Mouse (Mus musculus) stomach, postnatal 0 days (tissue): ENCODE data around the gene Gabra1. TPM values are rescaled to one million over a fixed set of nuclear protein-coding genes. Genes with fewer than 3 reads are reported as not detected.

Source experiments
- ATAC-seq: fragments of 200-750 bp; cut with Nextera tagmentation; 2 replicates; pipeline ENCODE4 v1.8.0; 2017; ENCODE audit not compliant: low FRiP score, low TSS enrichment
- DNase-seq: peaks from one replicate; pipeline ENCODE4 v3.0.0-alpha.2; 2016; ENCODE audit warnings: low spot score
- H3K27ac ChIP-seq: fragments of 300-500 bp; sonication (generic); replicated peaks from 2 replicates; pipeline ENCODE4 v1.5.1; 2014; ENCODE audit warnings: mild to moderate bottlenecking, control low read depth
- H3K27me3 ChIP-seq: fragments of 300-500 bp; sonication (generic); 2 replicates; pipeline ENCODE4 v1.6.1; 2014; ENCODE audit warnings: low read length; ENCODE audit not compliant: control insufficient read depth, insufficient read depth
- H3K36me3 ChIP-seq: fragments of 300-500 bp; sonication (generic); 2 replicates; pipeline ENCODE4 v1.6.1; 2014; ENCODE audit warnings: low read length, mixed read lengths; ENCODE audit not compliant: control insufficient read depth, insufficient read depth
- H3K4me1 ChIP-seq: fragments of 300-500 bp; sonication (generic); replicated peaks from 2 replicates; pipeline ENCODE4 v1.6.1; 2014; ENCODE audit warnings: antibody characterized with exemption; ENCODE audit not compliant: control insufficient read depth, insufficient read depth
- H3K4me2 ChIP-seq: fragments of 300-500 bp; sonication (generic); replicated peaks from 2 replicates; pipeline ENCODE4 v1.6.1; 2014; ENCODE audit warnings: low read depth, mild to moderate bottlenecking, control low read depth, moderate library complexity
- H3K4me3 ChIP-seq: fragments of 300-500 bp; sonication (generic); 2 replicates; pipeline ENCODE4 v1.5.1; 2014; ENCODE audit warnings: low read depth, low read length, control low read depth
- H3K9ac ChIP-seq: fragments of 300-500 bp; sonication (generic); 2 replicates; pipeline ENCODE4 v1.6.1; 2014; ENCODE audit warnings: mild to moderate bottlenecking, low read length, control low read depth, mixed read lengths
- H3K9me3 ChIP-seq: fragments of 300-500 bp; sonication (generic); 2 replicates; pipeline ENCODE4 v1.6.1; 2016; ENCODE audit warnings: low read length; ENCODE audit not compliant: control insufficient read depth
- CTCF ChIP-seq: IDR thresholded peaks from 2 replicates; pipeline ENCODE4 v1.5.1; 2016; ENCODE audit warnings: antibody characterized with exemption, low read depth, mild to moderate bottlenecking, moderate library complexity
- EP300 ChIP-seq: optimal IDR thresholded peaks from 2 replicates; pipeline ENCODE3; 2016; ENCODE audit warnings: antibody characterized with exemption
- WGBS: fragments of 180-500 bp; shearing (Covaris S2); extraction: QIAGEN DNeasy Blood & Tissue Kit; methylation state at CpG from one replicate; pipeline ENCODE4 v1.1.7; 2014; 5-methylcytosine and 5-hydroxymethylcytosine counted together
- polyA plus RNA-seq: library from polyadenylated mRNA; unstranded; fragments of >200 nt; fragmentation: Nextera tagmentation; extraction: Ambion mirVana; gene quantifications from 2 replicates; pipeline ENCODE4 v1.2.1, GENCODE M21; 2015

Gabra1 gene
- polyA plus RNA-seq, 1 experiment from 2014 or later: 0.91 TPM

DNA sequence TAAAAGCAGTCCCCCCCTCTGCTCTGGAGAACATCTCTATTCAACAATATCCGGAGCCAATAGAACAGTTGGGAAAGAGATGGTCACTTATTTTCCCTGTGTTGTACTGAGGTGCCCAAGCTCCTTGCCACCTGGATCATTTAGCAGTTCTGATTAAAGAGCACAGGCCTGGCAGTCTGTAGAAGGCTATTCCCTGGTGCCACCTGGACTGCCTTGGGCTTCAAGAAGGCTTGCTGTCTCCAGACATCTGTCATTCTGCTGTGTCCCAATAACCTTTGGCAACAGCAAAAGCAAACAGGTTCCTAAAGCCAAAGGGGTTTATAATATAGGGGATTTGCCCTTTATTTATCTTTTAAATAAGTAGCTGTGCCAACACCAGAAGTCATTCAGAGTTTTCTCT, 65.8 kb downstream of the Gabra1 start:
- DNase-seq (no peak), ATAC-seq (no peak)
- Histone ChIP-seq H3K4me2 (no peak overlapping the region), H3K36me3 (no peaks in the 10 kb centered on the region), H3K27ac (no peak overlapping the region), H3K9me3 (no peaks in the 10 kb centered on the region), H3K4me3 (no peak overlapping the region), H3K4me1 (no peaks in the 10 kb centered on the region), H3K27me3 (no peaks in the 10 kb centered on the region), H3K9ac (no peak overlapping the region)
- WGBS: 97% methylated on average over 1 of the region's 1 CpGs
- no peak for TF ChIP-seq EP300
- TF ChIP-seq CTCF: no peak

DNA sequence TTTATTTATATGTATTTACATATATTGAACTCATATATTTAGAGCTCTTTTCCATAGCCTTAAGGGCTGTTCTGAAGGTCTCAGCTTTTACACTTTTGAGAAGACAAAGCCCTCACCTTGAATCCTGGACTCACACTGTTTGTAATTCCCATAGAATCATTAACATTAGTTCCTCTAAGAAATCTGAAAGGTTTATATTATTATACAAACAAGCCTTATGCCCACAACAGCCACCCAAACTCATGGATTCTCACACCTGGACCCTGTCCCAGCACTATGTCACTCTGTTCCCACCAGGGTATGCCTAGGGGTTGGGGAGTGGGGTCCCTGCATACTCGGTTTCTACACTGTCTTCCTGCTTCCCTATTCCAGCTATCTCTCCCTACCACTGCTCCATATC, 72.7 kb downstream of the Gabra1 start:
- Histone ChIP-seq H3K9ac (no peak overlapping the region), H3K36me3 (no peaks in the 10 kb centered on the region), H3K4me3 (no peak overlapping the region), H3K4me2 (no peak overlapping the region), H3K27me3 (no peaks in the 10 kb centered on the region), H3K9me3 (no peaks in the 10 kb centered on the region), H3K4me1 (no peaks in the 10 kb centered on the region), H3K27ac (no peak overlapping the region)
- no peak for TF ChIP-seq CTCF
- no peak for TF ChIP-seq EP300
- ATAC-seq: no peak
- DNase-seq: no peak
- 54% methylated on average over 1 of the region's 1 CpGs for WGBS

DNA sequence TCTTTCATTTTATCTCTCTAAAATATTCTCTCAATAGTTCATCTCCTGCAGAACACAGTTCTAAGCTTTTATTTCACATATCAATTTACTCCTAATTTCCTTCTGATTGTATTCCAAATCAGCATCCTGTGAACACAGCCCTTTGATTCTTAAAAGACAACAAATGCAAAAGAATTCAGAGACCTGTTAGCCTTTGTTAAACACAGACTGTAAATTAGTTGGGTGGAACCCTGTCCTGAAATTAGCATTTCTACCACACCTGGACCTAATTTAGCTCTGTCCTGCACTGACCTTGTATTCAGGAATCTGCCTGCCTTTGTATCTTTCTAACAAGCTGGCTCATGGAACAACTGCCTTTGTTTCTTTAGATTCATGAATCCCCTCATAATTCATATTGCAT, 73.1 kb downstream of the Gabra1 start:
- TF ChIP-seq EP300: no peak
- no peak for TF ChIP-seq CTCF
- DNase-seq: no peak
- H3K36me3 ChIP-seq: no peaks in the 10 kb centered on the region

DNA sequence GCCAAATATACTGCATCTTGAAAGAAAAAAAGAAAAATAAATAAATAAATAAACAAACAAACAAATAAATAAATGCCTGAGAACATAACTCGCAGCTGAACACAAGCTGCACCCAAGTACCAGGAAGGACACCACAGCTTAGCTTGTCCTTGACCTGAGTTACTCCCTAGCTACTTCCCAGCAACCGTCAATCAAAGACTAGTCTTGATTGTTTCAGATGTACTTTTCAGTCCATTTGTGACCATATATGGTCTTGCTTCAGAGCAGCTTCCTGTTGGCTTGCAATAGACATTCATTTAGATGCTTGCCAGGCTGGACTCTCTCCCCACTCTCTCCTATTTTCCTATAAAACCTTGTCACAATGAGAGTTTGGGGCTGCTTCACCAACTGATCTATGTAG, 87.2 kb downstream of the Gabra1 start:
- DNase-seq (no peak), ATAC-seq (no peak)
- Histone ChIP-seq H3K27me3 (no peaks in the 10 kb centered on the region), H3K9ac (no peak overlapping the region), H3K27ac (no peak overlapping the region), H3K9me3 (no peaks in the 10 kb centered on the region), H3K4me2 (no peak overlapping the region), H3K4me1 (no peaks in the 10 kb centered on the region), H3K4me3 (no peak overlapping the region), H3K36me3 (no peaks in the 10 kb centered on the region)
- no peak for TF ChIP-seq CTCF
- no peak for TF ChIP-seq EP300
- whole genome bisulfite sequencing: 77% methylated on average over 2 of the region's 2 CpGs

More for the DNA sequence above, 73.1 kb downstream of the Gabra1 start:
- no peaks in the 10 kb centered on the region for H3K27me3 ChIP-seq
- H3K9ac ChIP-seq: no peak overlapping the region
- no peak overlapping the region for H3K27ac ChIP-seq
- no peak overlapping the region for H3K4me3 ChIP-seq
- H3K4me1 ChIP-seq: no peaks in the 10 kb centered on the region
- H3K4me2 ChIP-seq: no peak overlapping the region
- H3K9me3 ChIP-seq: no peaks in the 10 kb centered on the region
- no peak for ATAC-seq

Other genes starting within 250 kb of the Gabra1 start
- 0.81 and 0.87 TPM in 2 replicates for gene Gabrg2, start 182.1 kb downstream of the Gabra1 start, polyA plus RNA-seq
- gene Gabra6, start 138.1 kb upstream of the Gabra1 start, polyA plus RNA-seq: not detected in 2 replicates
- 0.78 and 1.1 TPM in 2 replicates for gene Gabrb2, start 236.8 kb upstream of the Gabra1 start, polyA plus RNA-seq